Mouse (Mus musculus) cerebellum, adult 11-12 months (tissue): ENCODE data around the gene Wwtr1.

Experiments used
- DNase-seq: peaks from one replicate; pipeline ENCODE4 v3.0.0; 2022

The Wwtr1 gene

GRCm38 (mm10) chr3:57575660-57576055 is at the start of gene Wwtr1:
Gene Wwtr1 (minus strand): TSS chr3:57575910.
- DNase-seq, result peak; percentile 26

DNA sequence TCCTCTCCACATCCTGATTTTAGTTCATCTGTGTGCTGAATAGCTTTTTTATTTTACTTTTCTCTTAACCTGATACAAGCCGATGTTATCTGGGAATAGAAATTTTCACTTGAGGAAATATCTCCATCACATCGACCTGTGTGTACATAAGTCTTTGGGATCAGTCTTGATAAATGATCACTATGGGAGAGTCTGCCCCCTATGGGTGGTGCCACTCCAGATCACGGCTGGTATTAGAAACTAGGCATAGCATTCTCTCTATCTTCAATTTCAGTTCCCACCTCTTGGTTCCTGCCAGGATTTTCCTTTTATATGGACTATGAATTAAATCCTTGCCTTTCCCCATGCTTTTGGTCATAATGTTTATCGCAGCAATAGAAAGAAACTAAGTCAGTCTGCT is 44.0 kb upstream of the Wwtr1 start:
- DNase-seq, result no peak

DNA sequence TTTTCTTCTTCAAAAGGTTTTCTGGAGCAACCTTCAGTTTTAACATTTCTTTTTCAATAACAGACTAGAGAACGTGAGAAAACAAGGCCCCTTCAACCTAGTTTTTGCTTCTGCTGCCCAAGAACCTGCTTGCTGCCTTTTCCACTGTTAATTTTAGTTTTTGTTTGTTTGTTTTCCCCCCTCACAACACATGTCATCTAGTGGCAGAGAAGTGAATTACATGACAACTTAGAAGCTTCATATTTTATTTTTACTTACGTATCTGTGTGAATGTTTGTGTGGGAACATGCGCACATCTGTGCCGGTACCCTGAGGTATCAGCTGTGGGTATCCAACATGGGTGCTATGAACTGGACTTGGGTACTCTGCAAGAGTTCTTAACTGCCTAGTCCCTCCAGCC is 39.9 kb upstream of the Wwtr1 start:
- DNase-seq, result no peak

- DNase-seq, result no peak
Observed at GRCm38 (mm10) chr3:57612430-57612997, 36.8 kb upstream of the Wwtr1 start.

DNA sequence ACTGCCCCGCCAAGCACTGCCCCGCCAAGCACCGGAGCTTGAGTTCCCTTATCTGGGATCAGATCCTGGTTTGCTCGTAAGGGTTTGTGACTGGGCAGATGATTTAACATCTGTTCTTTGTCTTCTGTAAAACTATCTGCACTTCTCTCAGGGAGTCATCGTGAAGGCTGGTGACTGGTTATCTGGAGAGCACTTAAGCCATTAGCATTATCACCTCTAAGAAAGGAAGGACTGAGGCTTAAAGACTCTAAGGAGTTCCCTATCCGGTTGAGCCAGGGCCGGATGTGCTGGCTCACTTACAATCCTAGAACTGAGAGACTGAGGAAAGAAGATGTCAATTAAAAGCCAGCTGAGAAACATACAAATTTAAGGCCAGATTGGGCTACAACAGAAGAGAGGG is 36.1 kb upstream of the Wwtr1 start:
- DNase-seq, result no peak

GRCm38 (mm10) chr3:57604618-57605015 is 28.9 kb upstream of the Wwtr1 start:
- no peak for DNase-seq

- DNase-seq, result no peak
Observed at GRCm38 (mm10) chr3:57603891-57604617, 28.3 kb upstream of the Wwtr1 start.

- DNase-seq, result no peak
Observed at GRCm38 (mm10) chr3:57602610-57603009, 26.9 kb upstream of the Wwtr1 start.

DNA sequence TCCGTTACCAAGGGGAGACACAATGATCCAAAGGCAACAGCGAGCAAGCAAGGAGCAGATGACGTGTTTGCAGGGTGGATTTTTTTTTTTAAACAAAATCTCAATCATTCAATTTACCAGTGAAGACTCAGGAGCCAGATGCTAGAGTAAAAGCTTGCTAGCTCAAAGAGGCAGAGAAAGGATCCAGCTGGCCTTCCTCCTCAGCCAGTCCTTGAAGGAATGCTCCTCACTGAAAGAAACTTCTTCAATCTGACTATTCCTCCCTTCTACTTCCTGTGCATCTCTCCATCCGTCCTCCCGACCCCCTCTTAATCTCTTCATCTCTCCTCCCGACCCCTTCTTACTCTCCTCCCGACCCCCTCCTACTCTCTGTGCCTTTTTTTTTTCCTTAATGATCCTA is 20.9 kb upstream of the Wwtr1 start:
- DNase-seq, result no peak

GRCm38 (mm10) chr3:57595506-57595905 is 19.8 kb upstream of the Wwtr1 start:
- no peak for DNase-seq

DNA sequence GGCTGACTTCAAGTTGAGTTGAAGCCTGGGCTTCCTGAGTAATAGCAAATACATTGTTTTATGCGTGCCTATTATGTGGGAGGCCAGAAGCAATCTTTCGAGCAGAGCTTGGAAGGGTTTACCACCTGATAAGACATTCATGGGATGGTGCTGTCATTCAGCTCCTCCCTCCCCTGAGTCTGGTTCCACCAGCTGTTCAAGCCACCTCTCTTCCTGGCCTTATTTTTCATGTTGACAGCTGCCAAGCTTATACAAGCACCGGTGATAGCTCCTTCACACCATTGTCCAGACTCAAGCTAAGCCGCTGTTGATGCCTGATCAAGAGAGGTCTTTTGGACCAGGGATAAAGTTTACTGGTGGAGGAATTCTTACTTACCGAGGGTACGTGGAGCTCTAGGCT is 10.3 kb upstream of the Wwtr1 start:
- no peak for DNase-seq

DNA sequence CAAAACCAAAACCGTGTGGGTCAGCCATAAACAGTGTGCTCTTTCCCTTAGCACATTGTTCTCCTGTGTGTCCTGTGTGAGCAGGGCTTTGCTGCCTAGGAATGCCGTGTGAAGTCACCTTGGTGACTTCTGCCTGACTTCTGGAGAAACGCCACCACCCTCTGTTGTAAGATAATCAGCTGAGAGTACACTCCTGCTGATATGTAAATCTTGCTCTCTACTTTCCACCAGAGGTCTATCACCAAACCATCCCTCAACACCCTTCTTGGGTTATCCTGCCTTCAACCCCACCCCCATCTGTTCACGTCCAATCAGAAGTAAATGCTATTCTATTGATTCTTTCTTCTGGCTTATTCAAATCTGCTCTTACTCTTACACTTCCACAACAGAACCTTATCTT is 7.8 kb upstream of the Wwtr1 start:
- no peak for DNase-seq

DNA sequence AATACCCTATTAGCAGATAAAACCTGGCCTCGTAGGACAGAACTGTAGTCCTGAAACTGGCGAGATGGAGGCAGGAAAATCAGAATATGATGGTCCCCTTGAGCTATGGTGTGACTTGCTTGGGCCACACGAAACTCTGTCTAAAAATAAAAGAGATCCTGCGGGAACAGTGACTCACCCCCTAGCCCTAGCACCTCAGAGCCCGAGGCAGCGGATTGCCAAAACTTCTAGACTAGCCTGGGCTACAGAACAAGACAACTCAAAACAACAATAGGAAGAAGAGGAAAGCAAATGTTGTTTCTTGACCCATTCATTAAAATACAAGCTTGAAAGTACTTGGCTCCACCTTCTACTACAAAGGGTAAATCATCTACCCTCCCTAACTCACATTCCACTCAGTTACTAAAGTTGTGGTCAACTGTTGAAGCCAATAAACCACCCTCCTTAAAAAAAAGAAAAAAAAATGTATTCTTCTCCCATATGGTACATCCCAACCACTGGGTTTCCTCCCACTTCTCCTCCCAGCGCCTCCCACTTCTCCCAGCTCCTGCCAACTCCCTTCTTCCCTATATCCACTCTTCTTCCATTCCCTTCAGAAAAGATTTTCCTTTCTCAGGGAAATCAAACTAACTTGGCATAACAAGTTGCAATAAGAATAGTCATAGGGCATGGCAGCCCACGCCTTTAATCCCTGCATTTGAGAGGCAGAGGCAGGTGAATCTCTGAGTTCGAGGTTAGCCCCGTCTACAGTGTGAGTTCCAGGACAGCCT is 4.9 kb upstream of the Wwtr1 start:
- DNase-seq, result no peak

- DNase-seq, result no peak
Observed at GRCm38 (mm10) chr3:57576056-57576824, 530 bp upstream of the Wwtr1 start.

- no peak for DNase-seq
Observed at GRCm38 (mm10) chr3:57574885-57575659, 638 bp downstream of the Wwtr1 start.

DNA sequence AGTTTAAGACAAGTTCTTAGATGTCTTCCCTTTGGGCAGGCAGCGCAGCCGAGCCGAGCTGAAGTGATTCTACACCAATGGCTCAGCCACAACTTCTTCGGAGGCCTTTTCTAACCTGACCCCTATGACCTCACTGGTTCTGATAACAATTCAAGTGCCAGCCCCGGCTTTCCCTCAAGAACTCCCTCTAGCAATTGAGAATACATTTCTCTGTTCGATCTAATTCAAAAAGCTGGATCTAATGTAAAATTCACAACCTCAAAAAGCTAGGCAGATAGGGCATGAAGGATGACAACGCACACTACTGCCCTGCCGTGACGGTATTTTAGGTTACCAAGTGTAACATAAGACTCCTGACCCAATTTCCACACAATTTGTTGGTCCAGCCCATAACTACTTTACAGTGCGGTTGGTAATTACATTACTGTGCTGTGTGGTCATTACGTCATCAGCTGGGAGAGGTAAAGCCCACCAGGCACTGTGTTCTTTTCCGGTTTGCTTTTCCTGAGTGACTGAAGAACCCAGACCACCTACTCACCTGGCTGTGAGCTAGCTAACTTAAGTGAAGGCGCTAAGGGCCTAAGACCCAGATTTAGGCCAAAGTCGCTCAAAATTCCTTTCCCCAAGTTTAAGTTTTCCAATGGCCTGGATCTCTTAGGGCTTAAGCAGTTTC is 1.7 kb downstream of the Wwtr1 start:
- DNase-seq, result no peak

- DNase-seq, result no peak
Observed at GRCm38 (mm10) chr3:57572331-57572975, 3.3 kb downstream of the Wwtr1 start.

DNA sequence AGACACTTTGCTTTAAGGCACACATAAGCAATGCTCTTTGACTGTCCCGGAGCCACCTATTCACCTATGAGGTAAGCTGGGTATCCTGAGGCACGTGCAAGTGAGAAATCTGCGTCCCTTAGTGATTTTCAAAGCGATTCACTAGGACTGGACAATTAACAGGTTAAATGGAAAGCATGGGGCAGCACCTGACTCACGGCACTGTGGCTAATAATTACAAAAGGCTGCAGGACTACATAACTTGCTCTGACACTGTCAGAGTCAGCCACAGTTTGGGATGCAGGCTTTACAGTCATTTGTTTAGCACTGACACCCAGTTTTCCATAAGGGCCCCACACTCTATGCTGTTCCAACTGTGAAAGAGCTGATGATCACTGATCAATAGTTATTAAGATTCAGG is 9.1 kb downstream of the Wwtr1 start:
- DNase-seq, result no peak

DNA sequence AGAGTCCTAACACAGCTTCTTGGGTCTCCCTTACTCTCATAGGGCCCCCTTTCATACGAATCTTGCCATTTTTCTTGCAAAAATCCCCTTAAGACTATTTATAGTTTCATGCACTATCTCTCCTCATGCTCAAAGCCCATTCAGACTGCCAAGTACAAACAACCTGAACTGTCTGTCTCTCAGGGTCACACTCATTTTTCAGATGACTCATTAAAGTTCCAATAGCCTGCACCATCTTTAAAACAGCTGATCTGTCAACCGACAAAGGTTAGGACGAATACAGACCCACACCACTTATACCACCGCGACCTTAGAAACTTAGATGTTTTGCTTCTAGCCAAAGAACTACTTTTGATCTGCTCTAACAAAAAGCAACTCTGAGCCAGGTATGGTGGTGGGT is 12.1 kb downstream of the Wwtr1 start:
- no peak for DNase-seq

DNA sequence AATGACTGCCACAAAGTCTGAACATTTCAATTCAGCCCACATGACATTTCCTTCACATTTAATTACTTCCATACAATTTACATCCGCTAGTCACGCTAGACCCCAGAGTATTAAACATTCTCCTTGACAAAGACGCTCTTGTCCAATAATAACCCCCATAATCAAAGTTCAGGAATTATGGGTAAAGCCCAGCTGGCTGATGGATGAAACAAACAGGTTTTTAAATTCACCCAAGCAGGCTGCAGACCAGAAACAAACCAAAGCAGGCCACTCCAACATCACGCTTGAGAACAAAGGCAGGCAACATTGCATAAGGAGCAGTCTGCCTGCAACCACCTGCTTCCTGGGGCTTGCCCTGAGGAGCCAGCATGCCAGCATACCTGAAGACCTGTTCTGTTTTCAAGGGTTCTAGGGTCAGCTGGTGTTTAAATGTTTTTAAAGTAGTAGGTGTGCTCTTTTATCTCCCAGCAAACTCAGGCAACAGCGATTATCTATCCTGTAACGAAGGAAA is 12.7 kb downstream of the Wwtr1 start:
- DNase-seq, result no peak

DNA sequence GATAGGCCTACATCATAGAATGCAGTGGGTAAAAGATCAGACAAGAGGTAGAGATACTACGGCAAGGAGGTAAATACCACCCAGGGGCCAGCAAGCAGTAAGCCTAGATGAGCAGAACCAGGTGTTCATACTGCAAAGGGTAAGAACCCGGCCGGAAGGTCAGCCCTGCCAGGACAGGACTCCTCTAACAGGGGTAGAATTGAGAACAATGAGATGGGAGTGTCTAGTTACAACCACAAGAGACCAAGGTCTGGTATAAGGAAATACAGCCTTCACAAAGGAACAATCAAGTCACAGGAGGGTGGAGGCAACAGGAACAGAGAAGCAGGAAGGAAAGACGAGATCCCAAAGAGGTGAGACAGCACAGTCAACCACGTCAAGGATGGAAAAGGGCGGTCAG is 16.9 kb downstream of the Wwtr1 start:
- no peak for DNase-seq
